Mouse (Mus musculus): ENCODE measurements around the gene Ctdsp2.

Ctdsp2 gene

GRCm38 (mm10) chr10:126991676-126992075 lies 13.2 kb downstream of the Ctdsp2 start:
- DNase-seq: peak in 1 of 2 experiments; percentile 3

- peak in 1 of 2 experiments; percentile 3 for DNase-seq
These were observed 15.1 kb downstream of the Ctdsp2 start for GRCm38 (mm10) chr10:126993621-126994020.

- DNase-seq: peak in 1 of 2 experiments; percentile 57
These were observed 19.0 kb downstream of the Ctdsp2 start for GRCm38 (mm10) chr10:126997340-126998113.

GRCm38 (mm10) chr10:127000529-127000928 lies 22.0 kb downstream of the Ctdsp2 start, which contains the start of gene Avil:
TSS of gene Avil (plus strand) at chr10:127000709.
- no peak for DNase-seq

- no peak for DNase-seq
These were observed 22.8 kb downstream of the Ctdsp2 start for GRCm38 (mm10) chr10:127001297-127001696.

DNA sequence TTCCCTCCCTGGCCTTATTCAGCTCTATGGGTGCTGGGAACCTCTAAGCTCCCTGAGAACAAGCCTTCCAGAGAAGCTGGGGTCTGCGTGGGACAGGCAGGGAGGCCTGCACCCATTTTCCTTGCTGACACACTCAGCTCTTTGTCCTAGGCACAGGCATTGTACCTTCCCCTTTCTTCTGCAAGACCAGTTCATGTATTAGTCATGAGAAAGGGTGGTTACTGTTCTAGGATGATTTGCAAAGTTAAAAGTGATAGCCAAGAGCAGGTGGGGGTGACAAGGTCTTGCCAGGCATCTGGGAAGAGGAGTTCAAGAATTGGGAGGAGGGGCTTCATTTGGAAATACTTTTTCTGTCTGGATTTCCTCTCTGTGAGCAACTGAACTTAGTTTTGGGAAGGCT lies 23.5 kb downstream of the Ctdsp2 start:
- DNase-seq: no peak

GRCm38 (mm10) chr10:127002765-127003164 lies 24.2 kb downstream of the Ctdsp2 start:
- DNase-seq: no peak

- DNase-seq: no peak
These were observed 24.8 kb downstream of the Ctdsp2 start for GRCm38 (mm10) chr10:127003334-127003733.

- no peak for DNase-seq
These were observed 25.3 kb downstream of the Ctdsp2 start for GRCm38 (mm10) chr10:127003806-127004205.

GRCm38 (mm10) chr10:127016488-127016887 lies 38.0 kb downstream of the Ctdsp2 start:
- DNase-seq: no peak

- DNase-seq: no peak
These were observed 38.6 kb downstream of the Ctdsp2 start for GRCm38 (mm10) chr10:127017071-127017470.

- no peak for DNase-seq
These were observed 39.9 kb downstream of the Ctdsp2 start for GRCm38 (mm10) chr10:127018422-127018821.

DNA sequence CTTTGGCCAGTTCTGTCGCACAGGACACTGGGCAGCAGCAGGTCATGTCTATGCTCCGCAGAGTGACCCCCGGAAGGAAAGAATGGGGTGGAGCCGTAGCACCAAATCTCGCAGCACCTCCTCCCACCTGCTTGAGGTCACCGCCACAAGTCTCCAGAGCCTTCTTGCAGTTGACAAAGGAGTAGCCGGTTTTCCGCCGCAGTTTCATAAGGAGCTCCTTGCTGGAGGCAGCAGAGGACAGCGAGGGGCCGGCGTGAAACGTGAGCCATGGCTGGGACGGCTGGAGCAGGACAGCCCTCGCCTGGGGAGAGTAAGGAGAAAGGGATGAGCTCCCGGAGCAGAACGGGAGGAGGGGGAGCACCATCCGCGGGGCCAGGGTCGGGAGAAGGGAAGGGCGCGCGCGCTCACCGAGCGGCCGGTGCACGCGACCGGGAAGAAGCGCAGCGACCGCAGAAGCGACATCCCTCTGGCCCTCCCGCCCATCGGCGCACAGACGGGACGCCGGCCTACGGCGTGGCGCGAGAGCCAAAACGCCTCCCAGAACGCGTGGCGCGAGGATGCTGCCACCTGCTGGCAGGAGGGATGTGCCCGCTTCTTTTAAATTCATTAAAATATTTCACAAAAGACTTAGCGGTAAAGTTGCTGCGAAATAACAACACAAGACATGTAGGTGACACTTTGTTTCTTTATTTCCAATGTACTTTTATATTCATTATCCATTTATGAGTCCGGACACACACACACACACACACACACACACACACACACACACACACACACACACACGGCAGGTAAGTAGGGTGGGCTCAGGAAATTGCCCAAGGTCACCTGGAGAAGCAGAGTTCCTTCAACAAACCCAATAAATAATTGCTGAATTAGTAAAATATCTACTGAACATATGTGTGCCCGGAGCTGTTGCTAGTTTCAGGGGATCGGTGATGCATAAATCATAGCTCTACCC lies 52.1 kb downstream of the Ctdsp2 start, which contains the start of gene Tsfm:
Gene Tsfm (minus strand): TSS at position 505 of the 961 bp plus-strand sequence.
- peak; percentile 96 to 98 for DNase-seq

- DNase-seq: no peak
These were observed 54.8 kb downstream of the Ctdsp2 start for GRCm38 (mm10) chr10:127033301-127033741.

DNA sequence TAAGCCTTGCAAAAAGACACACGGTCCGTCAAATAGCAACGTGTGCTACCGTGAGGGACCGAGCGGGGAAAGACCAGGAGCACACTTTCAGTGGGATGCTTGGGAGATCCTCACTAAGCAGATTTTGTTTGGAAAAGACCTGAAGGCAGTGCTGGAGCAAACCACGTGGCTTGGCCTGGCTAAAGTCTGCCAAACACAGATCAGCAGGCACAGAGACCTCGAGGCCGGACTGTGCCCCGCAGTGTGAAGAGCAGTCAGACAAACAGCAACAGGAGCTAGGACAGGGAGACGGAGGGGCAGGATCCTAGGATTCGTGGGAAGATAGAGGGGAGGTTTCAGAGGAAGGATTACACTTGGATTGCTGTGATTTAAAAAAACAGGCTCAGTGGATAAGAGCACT lies 57.8 kb downstream of the Ctdsp2 start:
- no peak for DNase-seq

DNA sequence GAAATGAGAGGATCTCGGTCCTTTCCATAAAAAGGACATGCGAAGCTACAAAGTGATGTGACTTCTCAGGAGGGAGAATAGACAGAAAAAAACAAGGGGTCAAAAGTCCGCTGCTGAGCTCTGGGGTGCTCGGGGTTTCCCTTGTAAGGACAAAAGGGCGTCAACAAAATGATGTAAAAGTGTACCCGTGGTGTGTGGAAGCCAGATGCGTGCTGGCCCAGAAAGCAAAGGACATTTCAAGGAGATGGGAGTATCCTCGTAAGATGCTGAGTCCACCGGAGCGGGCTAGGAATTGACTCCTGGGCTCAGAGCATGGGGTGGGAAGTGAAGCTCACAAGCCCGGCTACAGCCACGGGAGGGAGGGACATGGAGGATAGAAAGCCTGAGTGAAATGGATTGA lies 59.1 kb downstream of the Ctdsp2 start:
- DNase-seq: no peak

DNA sequence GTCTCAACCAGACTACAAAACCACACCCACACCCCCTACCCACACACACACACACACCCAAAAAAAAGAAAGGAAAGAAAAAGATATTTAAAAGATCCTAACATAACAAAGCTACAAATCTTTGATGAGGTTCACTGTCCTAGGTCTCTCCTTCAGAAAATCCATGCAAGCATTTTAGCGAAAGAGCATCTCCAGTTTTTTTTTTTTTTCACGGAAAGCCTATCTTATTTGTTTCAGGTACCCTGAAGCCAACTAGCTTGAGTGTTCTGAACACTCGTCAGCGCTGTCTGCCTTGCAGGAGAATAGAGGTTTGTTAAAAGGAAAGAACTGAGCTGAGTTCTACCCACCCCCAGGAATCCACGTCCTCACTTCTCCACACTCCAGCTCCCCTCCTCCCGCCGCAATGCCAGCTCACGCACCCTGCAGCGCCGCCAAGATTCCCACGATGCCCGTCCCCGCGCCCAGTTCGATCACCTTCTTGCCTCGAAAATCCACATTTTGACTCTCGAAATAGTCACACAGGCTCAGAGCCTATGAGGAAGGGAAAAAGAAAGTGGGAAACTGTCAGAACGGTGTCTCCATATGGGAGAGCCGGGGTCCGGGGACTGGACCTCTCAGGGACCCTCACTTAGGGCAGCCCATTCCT lies 62.2 kb downstream of the Ctdsp2 start:
- DNase-seq: peak; percentile 41 to 59

DNA sequence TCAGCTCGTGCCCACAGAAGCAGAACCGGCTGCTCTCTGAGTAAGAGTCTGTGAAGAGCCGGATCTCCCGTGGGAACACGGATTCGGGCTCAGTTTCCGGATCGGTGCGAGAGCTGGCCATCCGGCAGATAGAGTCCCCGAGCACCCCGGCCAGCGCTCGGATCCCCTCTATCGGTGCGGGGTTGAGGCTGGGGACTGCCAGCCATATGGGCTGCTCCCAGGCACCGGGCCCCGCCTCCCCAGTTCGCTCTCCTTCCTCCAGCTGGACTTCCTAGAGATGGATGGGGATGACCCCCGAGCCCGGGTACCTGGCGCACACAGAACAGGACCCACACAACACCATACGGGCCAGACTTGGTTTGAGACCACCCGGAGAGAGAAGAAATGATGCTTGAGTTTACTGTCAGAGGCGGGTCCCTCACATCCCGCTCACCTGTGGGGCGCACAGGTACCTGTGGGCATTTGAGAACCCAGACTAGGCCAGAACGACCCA lies 62.8 kb downstream of the Ctdsp2 start, which contains the start of the genes Mettl1 and Eef1akmt3:
Gene Mettl1 (plus strand): TSS at position 141 of the 493 bp plus-strand sequence.
Gene Eef1akmt3 (minus strand): TSS at position 240 of the 493 bp plus-strand sequence.
- DNase-seq: peak in 1 of 2 experiments; percentile 72

- peak; percentile 94 to 95 for DNase-seq
These were observed 63.3 kb downstream of the Ctdsp2 start for GRCm38 (mm10) chr10:127041774-127042338.

GRCm38 (mm10) chr10:127042468-127043115 lies 64.1 kb downstream of the Ctdsp2 start:
- DNase-seq: no peak

- DNase-seq: no peak
These were observed 64.7 kb downstream of the Ctdsp2 start for GRCm38 (mm10) chr10:127043187-127043586.

Measured in cerebellum, postnatal 25 days (tissue).